Comparison of ENCODE assay signal across 9 mouse cellular contexts in the genomic region with DNA sequence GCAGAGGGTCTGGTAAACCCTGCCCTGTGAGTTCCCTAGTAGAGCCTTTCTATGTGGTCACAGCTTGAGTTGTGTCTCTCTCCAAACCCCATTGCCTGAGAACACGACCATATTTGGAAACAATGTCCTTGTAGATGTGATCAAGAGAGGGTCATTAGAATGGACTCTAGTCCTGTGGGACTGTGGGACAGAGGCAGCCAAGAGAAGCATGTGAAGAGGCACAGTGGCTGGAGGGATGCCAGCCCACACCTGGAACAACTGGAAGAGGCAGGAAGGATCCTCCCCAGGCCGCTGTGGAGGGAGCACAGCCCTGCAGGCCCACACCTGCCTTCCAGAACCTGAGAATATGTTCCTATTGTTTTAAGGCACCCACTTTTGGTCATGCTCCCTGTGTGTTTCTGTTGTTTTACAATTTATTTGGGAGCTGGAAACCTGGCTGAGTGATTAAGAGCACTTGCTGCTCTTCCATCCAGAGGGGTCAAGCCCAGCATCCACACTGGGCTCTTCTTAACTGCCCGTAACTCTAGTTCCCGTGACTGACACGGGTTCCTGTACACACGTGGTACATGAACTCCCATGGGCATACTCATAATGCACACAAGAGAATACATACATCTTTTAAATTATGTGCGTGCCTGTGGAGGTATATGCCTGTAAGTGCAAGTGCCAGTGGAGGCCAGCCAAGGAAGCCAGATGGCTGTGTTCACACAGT. TPM values are rescaled to one million over a fixed set of nuclear protein-coding genes. Genes with fewer than 3 reads are reported as not detected.
DNase-seq lines count a peak whose midpoint lies in the region; ATAC-seq and TF ChIP-seq lines count a peak whose summit lies in the region.
"Had no signal": no experiment of that assay in that cellular context is flagged by ENCODE, and none has a peak within 500 bp of the region (broad histone marks: within the 10 kb centered on the region; RNA-seq: fewer than 3 reads in every experiment).

No protein-coding gene starts in this region.

- H3K4me1 ChIP-seq in liver, postnatal 0 days (ENCODE audit: insufficient read depth): peaks cover 9% of the 10 kb centered on the region
- peaks cover 30% of the 10 kb centered on the region for H3K4me1 ChIP-seq in forebrain, embryonic 15.5 days
- H3K4me1 ChIP-seq in neural tube, embryonic 15.5 days: peaks cover 25% of the 10 kb centered on the region

- H3K9ac ChIP-seq in liver, postnatal 0 days (replicated peaks): no peak overlapping the region
- H3K9ac ChIP-seq in forebrain, embryonic 15.5 days (replicated peaks): no peak overlapping the region
- H3K9ac ChIP-seq in neural tube, embryonic 15.5 days (replicated peaks): no peak overlapping the region

- peaks cover 10% of the 10 kb centered on the region; the same call in 1 of the 2 replicates for H3K36me3 ChIP-seq in liver, postnatal 0 days (replicated peaks; ENCODE audit: insufficient read depth, low read length)
- peaks cover 12% of the 10 kb centered on the region for H3K36me3 ChIP-seq in forebrain, embryonic 15.5 days
- H3K36me3 ChIP-seq in neural tube, embryonic 15.5 days: peaks cover 24% of the 10 kb centered on the region

- intact Hi-C loops in heart, postnatal 25 days (cut with DNase I): no loop called here
- intact Hi-C loops in left cerebral cortex, postnatal 14 days (cut with DNase I): no loop called here

- TF ChIP-seq CTCF in liver, postnatal 0 days (IDR thresholded peaks at IDR 0.05; ENCODE audit: low read depth): no peak

- H3K9me3 ChIP-seq in liver, postnatal 0 days (ENCODE audit: low read length): no peaks in the 10 kb centered on the region
- H3K9me3 ChIP-seq in forebrain, embryonic 15.5 days: no peaks in the 10 kb centered on the region
- H3K9me3 ChIP-seq in neural tube, embryonic 15.5 days (replicated peaks): no peaks in the 10 kb centered on the region

- no peaks in the 10 kb centered on the region for H3K27me3 ChIP-seq in liver, postnatal 0 days (ENCODE audit: insufficient read depth, low read length)
- no peaks in the 10 kb centered on the region for H3K27me3 ChIP-seq in forebrain, embryonic 15.5 days
- no peaks in the 10 kb centered on the region for H3K27me3 ChIP-seq in neural tube, embryonic 15.5 days (replicated peaks)

- peak overlapping the region; percentile 51; the same call in 1 of the 2 replicates for H3K27ac ChIP-seq in liver, postnatal 0 days (ENCODE audit: low read depth)
- peak overlapping the region; percentile 90 for H3K27ac ChIP-seq in forebrain, embryonic 15.5 days (replicated peaks)
- peak overlapping the region; percentile 76 for H3K27ac ChIP-seq in neural tube, embryonic 15.5 days (replicated peaks)

- ATAC-seq in liver, postnatal 0 days: no peak
- no peak; the same call in 1 of the 2 replicates for ATAC-seq in forebrain, embryonic 15.5 days (replicated peaks)
- 0 out of 2 replicates have a peak, but pooled peaks have one; percentile 3 for ATAC-seq in neural tube, embryonic 15.5 days (ENCODE audit: low FRiP score)
- ATAC-seq: inflammation-experienced regulatory T-cells, adult 6 months had no signal

- 73% methylated on average over 7 of the region's 7 CpGs for WGBS in liver, postnatal 0 days (ENCODE audit: insufficient replicate concordance)
- 82% methylated on average over 7 of the region's 7 CpGs for WGBS in forebrain, embryonic 15.5 days
- 66% methylated on average over 7 of the region's 7 CpGs for WGBS in neural tube, embryonic 15.5 days

- TF ChIP-seq EP300 in liver, postnatal 0 days (IDR thresholded peaks at IDR 0.05; ENCODE audit: low read depth): no peak

- H3K4me3 ChIP-seq in liver, postnatal 0 days (ENCODE audit: low read depth, low read length): no peak overlapping the region
- H3K4me3 ChIP-seq in forebrain, embryonic 15.5 days: no peak overlapping the region
- H3K4me3 ChIP-seq in neural tube, embryonic 15.5 days (replicated peaks): no peak overlapping the region

- peak; percentile 96 for DNase-seq in heart, adult 11 months
- DNase-seq in heart, postnatal 25 days (ENCODE audit: low spot score): no peak
- DNase-seq in liver, postnatal 0 days: no peak
- DNase-seq in liver: no peak
- no peak for DNase-seq in gastrocnemius, postnatal 4 days (ENCODE audit: low spot score in 2 of 2)
- DNase-seq in left cerebral cortex, postnatal 14 days (ENCODE audit: low spot score in 2 of 2): no peak

- H3K4me2 ChIP-seq in liver, postnatal 0 days (ENCODE audit: low read depth, low read length): no peak overlapping the region
- H3K4me2 ChIP-seq in forebrain, embryonic 15.5 days (replicated peaks): no peak overlapping the region
- H3K4me2 ChIP-seq in neural tube, embryonic 15.5 days: no peak overlapping the region

RNA-seq across cellular contexts. Expression of a gene that starts 5.2 kb away (rescaled TPM):
- 10 to 100 TPM; 48.9 to 53.8 TPM for total RNA-seq in heart, postnatal 25 days (2021)
- 7.0 and 7.9 TPM in 2 replicates for polyA plus RNA-seq in liver, postnatal 0 days (2015; fragmentation: Nextera tagmentation; extraction: Ambion mirVana)
- polyA plus RNA-seq in forebrain, embryonic 15.5 days (2015; fragmentation: Nextera tagmentation; extraction: Ambion mirVana): 32.3 and 34.6 TPM in 2 replicates
- polyA plus RNA-seq in neural tube, embryonic 15.5 days (2015; fragmentation: Nextera tagmentation; extraction: Ambion mirVana): 22.5 and 24.8 TPM in 2 replicates
- total RNA-seq in gastrocnemius, postnatal 4 days (2021): 10 to 100 TPM; 28.4 to 32.2 TPM
- 10 to 100 TPM; 62.5 to 71.8 TPM for total RNA-seq in left cerebral cortex, postnatal 14 days (2021)

RNA-seq across cellular contexts. Expression of a gene that starts 36.4 kb away (rescaled TPM):
- 10 to 100 TPM; 12.0 to 14.5 TPM for total RNA-seq in heart, postnatal 25 days (2021)
- polyA plus RNA-seq in liver, postnatal 0 days (2015; fragmentation: Nextera tagmentation; extraction: Ambion mirVana): 3.2 and 3.8 TPM in 2 replicates
- 17.0 and 17.4 TPM in 2 replicates for polyA plus RNA-seq in forebrain, embryonic 15.5 days (2015; fragmentation: Nextera tagmentation; extraction: Ambion mirVana)
- 17.5 and 19.5 TPM in 2 replicates for polyA plus RNA-seq in neural tube, embryonic 15.5 days (2015; fragmentation: Nextera tagmentation; extraction: Ambion mirVana)
- total RNA-seq in gastrocnemius, postnatal 4 days (2021): 10 to 100 TPM; 14.8 to 16.6 TPM
- 10 to 100 TPM; 24.8 to 26.3 TPM for total RNA-seq in left cerebral cortex, postnatal 14 days (2021)
